In the genomic region with DNA sequence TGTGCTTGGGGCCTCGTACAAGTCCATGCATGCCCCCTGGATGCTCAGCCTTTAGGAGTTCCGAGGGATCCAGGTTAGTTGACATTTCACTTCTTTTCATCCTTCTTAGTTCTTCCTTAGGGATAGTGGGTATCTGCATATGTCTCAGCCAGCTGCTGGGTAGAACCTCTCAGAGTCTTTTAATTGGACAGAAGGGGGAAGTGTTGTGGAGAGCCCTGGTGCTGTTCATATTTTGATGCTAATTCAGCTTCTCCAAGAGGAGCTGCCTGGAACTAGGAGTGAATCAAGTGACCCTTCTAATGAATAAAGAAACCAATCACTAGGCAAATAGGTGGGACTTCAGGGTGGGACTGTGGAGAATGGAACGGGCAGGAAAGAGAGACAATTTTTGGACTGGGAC, we compare ENCODE assay signal across 16 mouse cellular contexts.
"Had no signal": no experiment of that assay in that cellular context is flagged by ENCODE, and none has a peak within 500 bp of the region (broad histone marks: within the 10 kb centered on the region; RNA-seq: fewer than 3 reads in every experiment).

No protein-coding gene starts in this region.

- H3K9ac ChIP-seq: liver, postnatal 0 days; lung, embryonic 15.5 days; midbrain, embryonic 13.5 days; midbrain, embryonic 15.5 days; neural tube, embryonic 12.5 days; stomach, embryonic 15.5 days had no signal

- H3K4me1 ChIP-seq: lung, embryonic 15.5 days; megakaryocyte, embryonic 14.5 days; midbrain, embryonic 13.5 days; midbrain, embryonic 15.5 days; neural tube, embryonic 12.5 days; stomach, embryonic 15.5 days had no signal

- H3K27me3 ChIP-seq: lung, embryonic 15.5 days; megakaryocyte, embryonic 14.5 days; midbrain, embryonic 13.5 days; midbrain, embryonic 15.5 days; neural tube, embryonic 12.5 days; stomach, embryonic 15.5 days had no signal

- DNase-seq: liver, postnatal 0 days; lung, adult 2 months; lung, postnatal 14 days; lung, postnatal 36 days; right cerebral cortex, postnatal 14 days; thymus, adult 2 months; thymus, postnatal 25 days; thymus, postnatal 4 days had no signal

- H3K36me3 ChIP-seq: lung, embryonic 15.5 days; midbrain, embryonic 13.5 days; midbrain, embryonic 15.5 days; neural tube, embryonic 12.5 days; stomach, embryonic 15.5 days had no signal

- H3K27ac ChIP-seq: lung, embryonic 15.5 days; macrophage; midbrain, embryonic 13.5 days; midbrain, embryonic 15.5 days; neural tube, embryonic 12.5 days; stomach, embryonic 15.5 days; stomach, postnatal 0 days had no signal

- H3K9me3 ChIP-seq: lung, embryonic 15.5 days; megakaryocyte, embryonic 14.5 days; midbrain, embryonic 13.5 days; midbrain, embryonic 15.5 days; neural tube, embryonic 12.5 days; stomach, embryonic 15.5 days had no signal

- H3K4me3 ChIP-seq: lung, embryonic 15.5 days; megakaryocyte, embryonic 14.5 days; midbrain, embryonic 13.5 days; midbrain, embryonic 15.5 days; neural tube, embryonic 12.5 days; stomach, embryonic 15.5 days had no signal
